ENCODE assay signal across 11 mouse cellular contexts in genomic region chr17:25979829-25980738, GRCm38 (mm10). TPM values are rescaled to one million over a fixed set of nuclear protein-coding genes. Genes with fewer than 3 reads are reported as not detected.
DNase-seq lines count a peak whose midpoint lies in the region.
"Had no signal": no experiment of that assay in that cellular context is flagged by ENCODE, and none has a peak within 500 bp of the region (broad histone marks: within the 10 kb centered on the region; RNA-seq: fewer than 3 reads in every experiment).

No protein-coding gene starts in this region.

- peak; percentile 26 for DNase-seq in cerebellum, adult 8-10 months
- no peak for DNase-seq in cerebellum, adult 18-20 months
- DNase-seq in urinary bladder, postnatal 14 days (ENCODE audit: low spot score): peak; percentile 60
- no peak for DNase-seq in urinary bladder, adult 2 months (ENCODE audit: low spot score)
- DNase-seq in kidney, postnatal 36 days: peak; percentile 53 to 64
- DNase-seq in layer of hippocampus, adult 18-20 months (ENCODE audit: low spot score in 2 of 2): no peak
- DNase-seq in heart, postnatal 25 days (ENCODE audit: low spot score): no peak
- DNase-seq in embryo, embryonic 11 days: no peak
- DNase-seq: retina, postnatal 1 day had no signal

- intact Hi-C loops in heart, postnatal 25 days (cut with DNase I): no loop called here

RNA-seq across cellular contexts. Expression of gene Capn15, which starts 5.5 kb away (rescaled TPM):
- 30.1 and 32.4 TPM in 2 replicates for polyA plus RNA-seq in urinary bladder, adult 2 months (2012; rRNA removed)
- 10 to 100 TPM; 50.6 to 54.1 TPM for total RNA-seq in layer of hippocampus, adult 18-20 months (2021)
- 1 to 10 TPM; 7.1 to 7.8 TPM for total RNA-seq in heart, postnatal 25 days (2021)

RNA-seq across cellular contexts. Expression of gene A930017K11Rik, which starts 27.7 kb away (rescaled TPM):
- polyA plus RNA-seq in urinary bladder, adult 2 months (2012; rRNA removed): 0.06 and 0.07 TPM in 2 replicates
- total RNA-seq in layer of hippocampus, adult 18-20 months (2021): under 1 TPM; 0.99 TPM
- under 1 TPM; 0.17 to 0.18 TPM for total RNA-seq in heart, postnatal 25 days (2021)
- total RNA-seq: G1E had no signal

RNA-seq across cellular contexts. Expression of gene Nhlrc4, which starts 35.3 kb away (rescaled TPM):
- 0.15 TPM in 1 of 2 replicates, not detected in the other for polyA plus RNA-seq in urinary bladder, adult 2 months (2012; rRNA removed)
- total RNA-seq in layer of hippocampus, adult 18-20 months (2021): under 1 TPM; 0.32 to 0.36 TPM
- not detected for total RNA-seq in heart, postnatal 25 days (2021)
- polyA plus RNA-seq: forebrain, embryonic 15.5 days had no signal

RNA-seq across cellular contexts. Expression of gene Pigq, which starts 35.3 kb away (rescaled TPM):
- 48.7 and 53.5 TPM in 2 replicates for polyA plus RNA-seq in urinary bladder, adult 2 months (2012; rRNA removed)
- 100 to 1,000 TPM; 108 to 113 TPM for total RNA-seq in layer of hippocampus, adult 18-20 months (2021)
- 10 to 100 TPM; 49.0 to 55.6 TPM for total RNA-seq in heart, postnatal 25 days (2021)

Comparison
In these comparisons a context has a peak if more than half of its experiments do, and no peak if none do; other contexts are left out.
1. DNase-seq: peak in cerebellum, adult 8-10 months (single experiment), urinary bladder, postnatal 14 days (single experiment) and kidney, postnatal 36 days (2 of 2); none in cerebellum, adult 18-20 months (0 of 2), urinary bladder, adult 2 months (single experiment), layer of hippocampus, adult 18-20 months (0 of 2), heart, postnatal 25 days (single experiment) and embryo, embryonic 11 days (single experiment).
2. RNA of gene Capn15, which starts 5.5 kb away (total RNA-seq): 50.6 to 54.1 TPM in layer of hippocampus, adult 18-20 months; 7.1 to 7.8 TPM in heart, postnatal 25 days; every median in the first group is over 4 times any median in the second.